Mouse (Mus musculus) midbrain, embryonic 10.5 days (tissue): Measurements from ENCODE around the gene Parp14. TPM values are rescaled to one million over a fixed set of nuclear protein-coding genes. Genes with fewer than 3 reads are reported as not detected.
"Not testable (repeated sequence)": the region's sequence is repeated elsewhere in the genome, so short reads cannot be mapped to it uniquely, and the experiment has no call there.

ENCODE experiments used
- DNase-seq: peaks from one replicate; pipeline ENCODE4 v3.0.0-alpha.2; 2017; ENCODE audit warnings: low spot score
- H3K27ac ChIP-seq: fragments of 300-500 bp; sonication (generic); replicated peaks from 2 replicates; pipeline ENCODE4 v1.5.1; 2016; ENCODE audit warnings: mild to moderate bottlenecking
- H3K27me3 ChIP-seq: fragments of 300-500 bp; sonication (generic); 2 replicates; pipeline ENCODE4 v1.6.1; 2016; ENCODE audit warnings: low read depth, mild to moderate bottlenecking; ENCODE audit not compliant: poor library complexity, severe bottlenecking
- H3K36me3 ChIP-seq: fragments of 300-500 bp; sonication (generic); 2 replicates; pipeline ENCODE4 v1.6.1; 2016; ENCODE audit warnings: mild to moderate bottlenecking, moderate library complexity
- H3K4me1 ChIP-seq: fragments of 300-500 bp; sonication (generic); 2 replicates; pipeline ENCODE4 v1.6.1; 2016
- H3K4me3 ChIP-seq: fragments of 300-500 bp; sonication (generic); 2 replicates; pipeline ENCODE4 v1.5.1; 2016; ENCODE audit warnings: mild to moderate bottlenecking, moderate library complexity
- H3K9me3 ChIP-seq: fragments of 300-500 bp; sonication (generic); replicated peaks from 2 replicates; pipeline ENCODE4 v1.6.1; 2016; ENCODE audit warnings: mild to moderate bottlenecking
- WGBS: fragments of 180-500 bp; shearing (Covaris S2); methylation state at CpG from one replicate; pipeline ENCODE4 v1.1.7; 2016; 5-methylcytosine and 5-hydroxymethylcytosine counted together
- polyA plus RNA-seq: library from polyadenylated mRNA; unstranded; fragments of >200 nt; fragmentation: Nextera tagmentation; extraction: Ambion mirVana; gene quantifications from 2 replicates; pipeline ENCODE4 v1.2.1, GENCODE M21; 2016

Gene Parp14
- polyA plus RNA-seq, 1 experiment from 2014 or later, result 0.16 TPM

DNA sequence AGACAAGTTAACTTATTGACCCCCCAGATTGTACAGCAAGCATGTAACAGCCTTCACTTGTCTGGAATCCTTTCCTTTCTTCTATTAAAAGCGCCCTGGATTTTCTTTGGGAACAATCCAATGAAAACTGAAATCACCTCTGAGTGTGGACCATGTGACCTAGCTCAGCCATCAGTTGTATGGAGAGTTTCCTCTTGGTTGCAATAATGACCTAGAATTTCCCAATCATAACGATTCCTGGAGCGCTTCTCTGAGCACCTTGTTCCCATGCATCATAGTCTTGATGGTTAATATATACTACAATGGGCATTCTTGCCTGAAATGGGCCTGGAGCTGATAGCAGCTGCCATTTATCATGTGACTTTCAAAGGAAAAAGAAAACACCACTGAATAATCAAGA lies 29.2 kb upstream of the Parp14 start:
- H3K9me3 ChIP-seq, result no peaks in the 10 kb centered on the region
- no peaks in the 10 kb centered on the region for H3K4me1 ChIP-seq
- H3K27ac ChIP-seq, result no peak overlapping the region
- H3K27me3 ChIP-seq, result no peaks in the 10 kb centered on the region
- H3K4me3 ChIP-seq, result no peak overlapping the region
- WGBS, result 91% methylated on average over 3 of the region's 3 CpGs
- no peak for DNase-seq
- H3K36me3 ChIP-seq, result no peaks in the 10 kb centered on the region

DNA sequence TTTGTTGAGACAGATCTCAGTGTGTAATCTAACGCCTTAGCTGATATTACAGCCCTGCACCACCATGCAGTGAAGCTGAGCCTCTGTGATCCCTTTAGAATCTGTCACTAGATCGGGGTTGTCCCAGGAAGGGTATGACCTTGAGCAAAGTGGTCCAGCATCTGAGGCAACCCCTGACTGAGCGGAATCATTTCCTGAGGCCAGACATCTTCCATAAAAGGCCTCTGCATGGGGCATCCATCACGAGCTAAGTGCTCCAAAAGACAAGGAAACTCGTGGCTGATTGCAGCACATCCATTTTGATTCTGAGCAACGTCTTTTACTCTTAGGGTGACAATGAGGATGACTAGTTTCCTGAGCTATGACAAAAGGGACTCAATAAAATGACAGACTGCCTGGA lies 23.7 kb upstream of the Parp14 start:
- 82% methylated on average over 6 of the region's 6 CpGs for WGBS
- H3K36me3 ChIP-seq, result no peaks in the 10 kb centered on the region
- no peaks in the 10 kb centered on the region for H3K4me1 ChIP-seq
- DNase-seq, result no peak
- H3K27ac ChIP-seq, result no peak overlapping the region
- H3K27me3 ChIP-seq, result no peaks in the 10 kb centered on the region
- H3K4me3 ChIP-seq, result no peak overlapping the region
- no peaks in the 10 kb centered on the region for H3K9me3 ChIP-seq

DNA sequence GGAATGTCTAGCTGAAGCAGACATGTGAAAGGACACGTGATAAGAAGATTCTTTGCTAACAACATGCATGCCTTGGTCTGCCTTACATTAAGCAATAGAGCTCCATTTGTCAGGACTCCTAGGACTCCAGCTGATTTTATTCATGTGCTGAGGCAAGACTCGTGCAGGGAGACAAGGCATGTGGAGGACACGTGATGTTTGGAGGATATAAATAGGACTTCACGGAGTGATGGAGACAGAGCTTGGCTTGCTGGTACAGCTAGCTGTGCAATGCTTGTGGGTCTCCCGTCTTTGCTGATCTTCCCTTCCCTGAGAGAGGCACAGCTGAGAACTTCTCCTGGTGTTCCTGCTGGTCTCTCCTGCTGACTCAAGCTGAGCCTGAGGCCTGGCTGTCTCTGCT lies 20.3 kb upstream of the Parp14 start:
- H3K27ac ChIP-seq, H3K36me3 ChIP-seq, DNase-seq, H3K4me3 ChIP-seq, H3K4me1 ChIP-seq, H3K9me3 ChIP-seq, H3K27me3 ChIP-seq: not testable (repeated sequence)
- WGBS, result 86% methylated on average over 5 of the region's 5 CpGs

DNA sequence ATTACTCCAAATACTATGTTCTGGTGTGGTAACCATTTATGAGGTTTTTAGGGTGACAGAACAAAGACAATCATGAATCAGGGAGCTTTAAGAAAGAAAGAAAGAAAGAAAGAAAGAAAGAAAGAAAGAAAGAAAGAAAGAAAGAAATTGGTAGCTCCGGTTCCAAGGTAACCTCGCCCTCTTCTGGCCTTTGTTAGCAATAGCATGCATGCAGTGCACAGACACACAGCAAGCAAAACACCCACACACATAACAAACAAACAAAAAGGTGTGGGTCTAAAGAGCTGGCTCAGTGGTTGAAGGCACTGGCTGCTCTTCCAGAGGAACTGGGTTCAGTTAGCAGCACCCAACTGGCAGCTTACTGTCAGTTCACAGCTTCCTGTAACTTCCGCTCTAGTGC lies 19.3 kb upstream of the Parp14 start:
- Histone ChIP-seq H3K4me1 (no peaks in the 10 kb centered on the region), H3K9me3 (no peaks in the 10 kb centered on the region), H3K36me3 (no peaks in the 10 kb centered on the region), H3K27ac (no peak overlapping the region), H3K4me3 (no peak overlapping the region), H3K27me3 (no peaks in the 10 kb centered on the region)
- no peak for DNase-seq
- WGBS, result 74% methylated on average over 3 of the region's 3 CpGs

DNA sequence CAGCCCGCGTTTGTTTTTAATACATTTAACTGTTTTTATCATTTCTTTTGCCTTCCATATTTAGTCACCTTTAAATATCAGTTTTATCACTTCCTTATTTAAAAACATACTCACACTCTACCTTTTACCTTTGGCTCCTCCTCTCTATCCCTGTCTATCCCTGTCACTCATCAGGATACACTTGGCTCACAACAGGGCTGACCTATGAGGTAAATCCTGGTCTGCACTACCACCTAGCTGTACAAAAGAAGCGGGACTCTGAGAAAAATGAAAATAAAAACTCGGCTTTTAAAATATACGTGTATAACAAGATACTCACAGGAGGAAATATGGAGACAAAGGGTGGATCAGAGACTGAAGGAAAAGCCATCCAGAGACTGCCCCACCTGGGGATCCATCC lies 17.6 kb upstream of the Parp14 start:
- Histone ChIP-seq H3K4me3 (no peak overlapping the region), H3K4me1 (no peaks in the 10 kb centered on the region), H3K27me3 (no peaks in the 10 kb centered on the region), H3K9me3 (no peaks in the 10 kb centered on the region), H3K36me3 (no peaks in the 10 kb centered on the region), H3K27ac (no peak overlapping the region)
- DNase-seq, result no peak
- WGBS, result 95% methylated on average over 5 of the region's 5 CpGs

DNA sequence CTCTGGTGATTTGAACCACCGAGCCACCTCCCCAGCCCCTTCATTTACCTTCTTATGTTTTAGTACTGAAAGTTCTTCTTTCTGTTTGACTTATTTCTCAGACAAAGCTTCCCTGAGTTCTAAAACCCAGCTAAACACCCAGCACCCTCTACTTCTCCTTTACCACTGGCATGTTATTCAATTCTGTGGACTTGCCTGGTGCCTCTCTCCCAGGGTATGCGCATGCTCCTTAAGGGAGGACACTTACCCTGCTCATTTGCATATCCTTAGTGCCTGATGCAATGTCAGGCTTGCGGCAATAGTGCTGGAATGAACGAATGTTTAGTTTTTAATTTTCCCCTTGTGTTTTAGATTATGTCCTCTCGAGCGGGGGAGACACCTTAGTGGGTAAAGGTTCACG lies 16.8 kb upstream of the Parp14 start:
- no peaks in the 10 kb centered on the region for H3K27me3 ChIP-seq
- WGBS, result 85% methylated on average over 7 of the region's 7 CpGs

DNA sequence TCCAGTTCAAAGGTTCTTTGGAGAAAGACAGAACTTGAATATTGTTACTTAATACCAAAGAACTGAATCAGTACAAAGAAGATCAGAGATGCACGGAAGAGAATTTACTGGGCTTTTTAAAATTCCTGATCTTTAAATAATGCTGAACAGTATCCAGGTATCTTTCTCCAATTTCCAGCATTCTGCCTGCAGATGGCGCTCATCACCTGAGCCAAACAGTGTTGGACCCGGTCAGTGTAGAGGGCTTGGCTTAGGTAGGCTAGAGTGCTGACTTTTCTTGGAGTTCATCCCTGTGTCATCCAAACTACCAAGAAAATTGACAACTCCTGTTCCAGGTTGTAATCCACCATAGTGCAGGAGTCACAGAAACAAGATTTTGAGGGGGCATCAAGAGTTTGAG lies 3.1 kb upstream of the Parp14 start:
- 30% methylated on average over 3 of the region's 3 CpGs for WGBS
- Histone ChIP-seq H3K4me1 (peaks cover 19% of the 10 kb centered on the region), H3K9me3 (no peaks in the 10 kb centered on the region; the same call in 1 of the 2 replicates), H3K4me3 (no peak overlapping the region), H3K27ac (no peak overlapping the region), H3K36me3 (no peaks in the 10 kb centered on the region), H3K27me3 (peaks cover 39% of the 10 kb centered on the region)
- DNase-seq, result no peak

More for the DNA sequence above, 16.8 kb upstream of the Parp14 start:
- Histone ChIP-seq H3K4me3 (no peak overlapping the region), H3K36me3 (no peaks in the 10 kb centered on the region), H3K9me3 (no peaks in the 10 kb centered on the region), H3K27ac (no peak overlapping the region), H3K4me1 (no peaks in the 10 kb centered on the region)
- DNase-seq, result no peak

DNA sequence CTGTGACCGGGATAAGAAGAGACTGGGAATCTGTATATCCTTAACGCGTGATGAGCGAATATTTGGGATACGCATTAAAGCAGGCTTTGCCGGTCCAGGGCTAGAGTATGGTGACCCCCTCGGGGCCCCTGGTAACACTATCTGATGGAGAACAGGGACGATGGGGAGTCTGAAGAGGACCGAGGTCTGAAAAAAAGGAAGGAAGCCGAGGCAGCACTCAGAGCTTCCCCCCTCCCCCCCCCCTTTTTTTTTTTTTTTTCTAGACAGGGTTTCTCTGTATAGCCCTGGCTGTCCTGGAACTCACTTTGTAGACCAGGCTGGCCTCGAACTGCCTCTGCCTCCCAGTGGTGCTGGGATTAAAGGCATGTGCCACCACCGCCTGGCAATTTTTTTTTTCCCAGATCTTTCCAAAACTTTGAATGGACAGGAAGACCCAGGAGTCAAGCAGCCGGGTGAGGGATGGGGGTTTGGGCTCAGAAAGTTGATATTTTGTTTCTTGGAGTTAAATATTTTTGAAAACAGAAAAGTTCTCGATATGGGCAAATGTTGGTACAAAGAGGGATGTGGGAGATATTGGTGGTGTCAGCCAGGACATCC lies 1.2 kb upstream of the Parp14 start:
- H3K4me3 ChIP-seq, result no peak overlapping the region
- no peak for DNase-seq
- H3K27me3 ChIP-seq, result peaks cover 46% of the 10 kb centered on the region
- H3K9me3 ChIP-seq, result no peaks in the 10 kb centered on the region; the same call in 1 of the 2 replicates
- no peak overlapping the region for H3K27ac ChIP-seq
- H3K36me3 ChIP-seq, result no peaks in the 10 kb centered on the region
- H3K4me1 ChIP-seq, result peaks cover 19% of the 10 kb centered on the region
- 36% methylated on average over 14 of the region's 14 CpGs for WGBS

DNA sequence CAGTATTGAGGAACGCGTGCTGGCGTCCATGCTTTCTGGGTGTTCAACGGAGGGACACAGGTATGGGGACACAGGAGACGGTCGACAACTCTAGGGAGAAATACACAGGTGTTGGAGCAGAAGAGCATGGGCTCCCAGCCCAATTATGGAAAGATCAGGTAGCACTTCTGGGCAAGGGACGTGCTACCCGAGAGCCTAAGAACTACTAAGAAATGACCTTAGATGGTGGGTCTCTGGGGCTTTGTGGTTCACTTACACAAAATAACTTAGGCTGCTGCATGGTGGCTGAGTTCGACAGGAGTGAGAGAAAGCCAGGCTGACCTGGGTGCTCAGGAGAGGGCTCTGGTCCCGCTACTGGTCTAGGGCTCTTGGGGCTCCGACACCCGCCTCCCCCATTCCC lies 554 bp upstream of the Parp14 start:
- Histone ChIP-seq H3K27ac (no peak overlapping the region), H3K27me3 (peaks cover 46% of the 10 kb centered on the region), H3K4me1 (peaks cover 19% of the 10 kb centered on the region), H3K36me3 (no peaks in the 10 kb centered on the region), H3K9me3 (no peaks in the 10 kb centered on the region; the same call in 1 of the 2 replicates), H3K4me3 (peak overlapping the region; percentile 72)
- DNase-seq, result no peak
- WGBS, result 21% methylated on average over 12 of the region's 12 CpGs

DNA sequence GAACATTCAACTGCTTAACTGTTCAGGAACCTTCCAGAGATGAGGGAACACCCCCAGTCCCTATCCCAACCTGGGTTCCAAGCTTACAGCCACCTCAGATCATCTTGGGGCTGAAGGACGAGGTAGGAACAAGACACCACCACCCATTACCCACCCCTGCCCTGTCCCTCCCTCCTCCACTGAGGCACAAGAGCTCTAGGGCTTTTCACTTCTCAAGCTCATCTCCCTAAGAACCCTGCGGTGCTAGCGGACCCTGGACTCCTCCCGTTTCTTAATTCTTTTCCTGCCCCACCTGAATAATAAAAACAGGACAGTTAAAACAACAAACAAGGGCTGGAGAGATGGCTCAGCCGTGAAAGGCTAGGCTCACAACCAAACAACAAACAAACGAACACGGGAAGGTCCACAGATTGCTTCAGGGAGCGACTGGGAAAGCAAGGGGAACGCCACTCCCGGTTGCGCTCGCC lies 730 bp downstream of the Parp14 start:
- no peak for DNase-seq
- H3K4me3 ChIP-seq, result peak overlapping the region; percentile 72
- peaks cover 19% of the 10 kb centered on the region for H3K4me1 ChIP-seq
- H3K27ac ChIP-seq, result peak overlapping the region; percentile 75
- WGBS, result under 1% methylated on average over 12 of the region's 12 CpGs
- H3K9me3 ChIP-seq, result no peaks in the 10 kb centered on the region; the same call in 1 of the 2 replicates
- H3K36me3 ChIP-seq, result no peaks in the 10 kb centered on the region
- peaks cover 46% of the 10 kb centered on the region for H3K27me3 ChIP-seq

DNA sequence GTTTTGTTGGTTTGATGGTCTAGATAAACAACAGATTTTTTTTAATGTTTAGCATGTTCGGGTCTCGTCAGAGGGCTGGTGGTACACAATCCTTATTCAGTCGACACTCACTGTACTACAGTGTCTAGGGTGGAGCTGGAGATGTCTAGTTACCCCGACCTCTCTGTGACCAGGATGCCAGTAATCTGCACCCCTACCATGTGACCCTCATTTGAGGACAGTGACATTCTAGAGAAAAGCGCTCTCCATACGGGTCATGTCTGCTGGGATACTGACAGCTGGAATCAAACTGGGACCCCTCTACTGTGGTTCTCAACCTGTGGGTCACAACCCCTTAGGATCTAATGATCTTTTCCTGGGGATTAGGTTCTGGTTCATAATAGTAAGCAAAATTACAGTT lies 1.7 kb downstream of the Parp14 start:
- 77% methylated on average over 6 of the region's 6 CpGs for WGBS
- Histone ChIP-seq H3K4me1 (peaks cover 19% of the 10 kb centered on the region), H3K27me3 (peaks cover 46% of the 10 kb centered on the region), H3K36me3 (no peaks in the 10 kb centered on the region), H3K4me3 (no peak overlapping the region), H3K27ac (no peak overlapping the region), H3K9me3 (no peaks in the 10 kb centered on the region; the same call in 1 of the 2 replicates)
- DNase-seq, result no peak

DNA sequence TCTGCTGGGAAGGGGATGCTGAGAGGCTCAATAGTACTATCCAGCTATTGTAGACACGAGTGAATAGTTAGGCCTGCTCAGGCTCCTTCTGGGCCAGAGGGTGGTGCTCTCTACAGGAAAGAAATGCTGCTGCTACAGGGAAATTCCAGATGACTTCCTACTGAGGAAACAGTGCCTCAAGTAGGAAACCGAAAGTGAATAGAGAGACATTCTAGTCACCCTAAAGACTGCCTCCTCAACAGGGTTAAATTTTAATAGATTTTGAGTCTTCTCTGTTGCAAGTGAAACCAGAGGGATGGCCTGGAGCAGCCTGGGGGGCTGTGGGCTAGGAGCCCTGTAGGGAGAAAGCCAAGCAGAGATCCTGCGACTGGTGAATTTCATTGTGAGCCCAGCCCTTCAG lies 2.2 kb downstream of the Parp14 start:
- Histone ChIP-seq H3K27ac (no peak overlapping the region), H3K4me3 (no peak overlapping the region), H3K4me1 (peaks cover 19% of the 10 kb centered on the region), H3K9me3 (no peaks in the 10 kb centered on the region), H3K36me3 (no peaks in the 10 kb centered on the region), H3K27me3 (peaks cover 46% of the 10 kb centered on the region)
- WGBS, result 36% methylated on average over 3 of the region's 3 CpGs
- DNase-seq, result no peak

DNA sequence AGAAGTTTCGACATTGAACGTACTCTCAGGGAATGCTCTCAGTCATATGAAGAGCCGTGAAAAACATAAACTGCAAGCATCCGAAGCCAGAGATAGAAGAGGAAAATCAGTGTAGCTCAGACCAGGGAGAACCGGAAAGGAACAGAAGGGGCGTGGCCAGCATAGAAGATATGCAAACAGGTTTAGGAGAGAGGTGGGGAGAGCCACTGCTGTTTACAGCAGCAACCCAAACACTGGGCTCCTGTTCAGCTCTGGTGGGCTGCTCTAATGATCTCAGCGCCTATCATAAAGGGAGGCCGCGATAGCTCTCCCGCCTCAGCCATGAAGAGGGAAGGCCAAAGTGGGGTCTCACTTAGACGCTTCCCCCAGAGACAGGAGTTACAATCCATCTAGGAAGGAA lies 3.6 kb downstream of the Parp14 start:
- no peak overlapping the region for H3K4me3 ChIP-seq
- no peaks in the 10 kb centered on the region for H3K36me3 ChIP-seq
- H3K27ac ChIP-seq, result no peak overlapping the region
- peaks cover 40% of the 10 kb centered on the region for H3K27me3 ChIP-seq
- 80% methylated on average over 11 of the region's 11 CpGs for WGBS
- no peaks in the 10 kb centered on the region for H3K9me3 ChIP-seq
- DNase-seq, result no peak
- peaks cover 19% of the 10 kb centered on the region for H3K4me1 ChIP-seq

DNA sequence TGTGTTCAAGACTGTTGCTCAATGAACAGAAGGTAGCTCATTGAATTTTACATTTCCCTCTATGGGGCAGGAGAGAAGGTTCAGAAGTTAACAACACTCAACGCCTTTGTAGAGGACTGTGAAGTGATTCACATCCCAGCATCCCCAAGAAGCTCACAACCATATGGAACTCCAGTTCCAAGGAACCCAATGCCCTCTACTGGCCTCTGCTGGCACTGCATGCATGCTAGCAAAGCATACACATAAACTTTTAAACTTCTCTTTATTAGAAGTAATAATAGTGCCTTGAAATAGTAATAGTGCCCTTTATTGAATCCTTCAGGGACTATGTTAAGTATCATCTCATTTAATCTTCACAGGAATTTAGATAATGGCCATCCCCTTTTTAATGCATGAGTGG lies 9.3 kb downstream of the Parp14 start:
- H3K4me1 ChIP-seq, result no peaks in the 10 kb centered on the region
- H3K9me3 ChIP-seq, result no peaks in the 10 kb centered on the region; the same call in 1 of the 2 replicates
- WGBS, result 94% methylated on average over 1 of the region's 1 CpGs
- H3K4me3 ChIP-seq, result no peak overlapping the region
- H3K27me3 ChIP-seq, result no peaks in the 10 kb centered on the region
- no peaks in the 10 kb centered on the region for H3K36me3 ChIP-seq
- no peak for DNase-seq
- H3K27ac ChIP-seq, result no peak overlapping the region
